Mouse (Mus musculus) urinary bladder, postnatal 25 days (tissue): ENCODE results near the gene Pdcd7.
"Not testable (repeated sequence)": the region's sequence is repeated elsewhere in the genome, so short reads cannot be mapped to it uniquely, and the experiment has no call there.

ENCODE experiments used
- DNase-seq: peaks from one replicate; pipeline ENCODE4 v3.0.0; 2022; ENCODE audit warnings: low spot score

The Pdcd7 gene

DNA sequence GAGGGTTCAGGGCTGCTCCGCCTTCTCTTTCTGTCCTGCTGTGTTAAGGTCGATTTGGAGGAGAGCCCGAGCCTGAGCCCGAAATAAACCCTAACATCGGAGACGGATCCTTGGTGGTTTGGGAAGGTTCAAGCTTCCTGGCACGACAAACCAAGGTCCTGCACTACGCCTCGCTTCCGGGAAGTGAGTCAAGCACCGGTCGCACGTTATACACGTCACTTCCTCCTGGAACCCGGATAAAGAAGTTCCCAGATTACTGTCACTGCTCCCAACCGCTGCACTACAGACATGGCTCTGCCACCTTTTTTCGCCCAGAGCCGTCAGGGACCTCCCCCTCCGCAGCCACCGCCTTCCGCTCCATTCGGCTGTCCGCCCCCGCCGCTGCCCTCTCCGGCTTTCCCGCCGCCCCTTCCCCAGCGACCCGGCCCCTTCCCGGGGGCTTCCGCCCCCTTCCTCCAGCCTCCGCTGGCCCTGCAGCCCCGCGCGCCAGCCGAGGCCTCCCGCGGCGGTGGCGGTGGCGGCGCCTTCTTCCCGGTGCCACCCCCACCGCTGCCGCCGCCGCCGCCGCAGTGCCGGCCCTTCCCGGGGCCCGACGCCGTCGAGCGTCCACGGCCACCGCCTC is at the start of gene Pdcd7:
Gene Pdcd7, plus strand, starts transcription at position 251 of the 622 bp plus-strand sequence.
- peak; percentile 92 for DNase-seq

DNA sequence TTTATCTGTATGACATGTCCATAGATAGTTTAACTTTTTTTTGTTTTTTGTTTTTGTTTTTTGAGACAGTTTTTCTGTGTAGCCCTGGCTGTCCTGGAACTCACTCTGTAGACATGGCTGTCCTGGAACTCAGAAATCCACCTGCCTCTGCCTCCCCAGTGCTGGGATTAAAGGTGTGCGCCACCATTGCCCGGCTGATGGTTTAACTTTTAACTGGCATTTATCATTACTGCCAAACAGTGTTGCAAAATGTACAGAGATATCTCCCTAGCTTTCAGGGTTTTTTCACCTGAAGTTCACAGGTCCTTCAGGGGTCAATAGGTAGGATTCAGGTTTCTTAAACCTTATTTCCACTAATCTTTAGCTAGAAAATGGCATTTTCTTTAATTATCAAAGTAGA is 48.8 kb upstream of the Pdcd7 start:
- no peak for DNase-seq

DNA sequence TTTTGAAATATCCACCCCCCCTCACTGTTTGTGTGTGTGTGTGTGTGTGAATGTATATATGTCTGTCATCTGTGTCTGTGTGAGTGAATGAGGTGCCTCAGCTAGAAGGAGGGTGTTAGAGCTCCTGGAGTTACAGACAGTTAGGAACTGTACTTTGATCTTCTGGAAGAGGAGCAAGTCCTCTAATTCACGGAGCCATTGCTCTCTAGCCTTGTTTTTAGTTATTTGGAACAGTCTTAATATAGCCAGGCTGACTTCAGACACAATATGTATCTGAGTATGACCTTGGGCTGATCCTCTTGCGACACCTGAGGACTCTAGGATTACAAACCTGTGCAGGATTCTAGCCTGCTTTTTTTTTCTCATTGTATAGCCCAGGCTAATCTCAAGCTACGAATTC is 47.1 kb upstream of the Pdcd7 start:
- DNase-seq = no peak

DNA sequence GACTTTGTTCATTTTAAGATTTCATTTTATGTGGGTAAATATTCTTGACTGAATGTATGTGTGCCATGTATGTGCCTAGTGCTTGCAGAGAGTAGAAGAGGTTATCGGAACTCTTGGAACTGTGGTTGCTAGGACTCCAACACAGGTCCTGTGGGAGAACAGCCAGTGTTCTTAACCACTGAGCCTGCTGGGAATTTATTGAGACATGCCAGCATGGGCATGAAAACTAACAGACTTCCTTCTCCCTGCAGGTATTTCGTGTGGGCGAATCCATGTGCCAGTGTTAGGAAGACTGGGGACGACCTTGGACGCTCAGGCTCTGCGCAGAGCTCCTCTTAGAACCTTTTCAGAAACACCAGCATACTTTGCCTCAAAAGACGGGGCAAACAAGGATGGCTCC is 46.3 kb upstream of the Pdcd7 start:
- DNase-seq = no peak

DNA sequence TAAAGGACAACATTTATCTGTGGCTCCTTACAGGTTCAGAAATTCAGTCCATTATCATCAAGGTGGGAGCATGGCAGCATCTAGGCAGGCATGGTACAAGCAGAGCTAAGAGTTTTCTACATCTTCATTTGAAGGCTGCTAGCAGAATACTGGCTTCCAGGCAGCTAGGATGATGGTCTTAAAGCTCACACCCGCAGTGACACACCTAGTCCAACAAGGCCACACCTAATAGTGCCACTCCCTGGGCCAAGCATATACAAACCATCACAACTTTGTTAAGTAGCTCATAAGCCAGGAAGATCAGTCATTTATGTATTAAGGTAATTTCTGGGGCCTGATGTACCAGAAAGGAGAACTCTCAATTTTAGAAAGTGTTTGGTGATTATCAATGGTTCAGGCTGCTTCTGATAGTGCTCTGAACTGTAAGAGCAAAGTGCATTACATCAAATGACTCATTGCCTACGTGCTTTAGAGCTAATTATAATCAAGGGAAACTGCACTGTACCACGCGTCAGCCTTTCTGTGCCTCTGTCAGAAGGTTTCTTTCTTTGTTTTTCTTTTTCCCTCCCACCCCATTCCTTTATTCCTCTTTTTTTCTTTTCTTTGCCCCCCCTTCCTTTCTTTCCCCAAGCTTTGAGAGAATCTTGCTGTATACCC is 43.4 kb upstream of the Pdcd7 start:
- DNase-seq = no peak

DNA sequence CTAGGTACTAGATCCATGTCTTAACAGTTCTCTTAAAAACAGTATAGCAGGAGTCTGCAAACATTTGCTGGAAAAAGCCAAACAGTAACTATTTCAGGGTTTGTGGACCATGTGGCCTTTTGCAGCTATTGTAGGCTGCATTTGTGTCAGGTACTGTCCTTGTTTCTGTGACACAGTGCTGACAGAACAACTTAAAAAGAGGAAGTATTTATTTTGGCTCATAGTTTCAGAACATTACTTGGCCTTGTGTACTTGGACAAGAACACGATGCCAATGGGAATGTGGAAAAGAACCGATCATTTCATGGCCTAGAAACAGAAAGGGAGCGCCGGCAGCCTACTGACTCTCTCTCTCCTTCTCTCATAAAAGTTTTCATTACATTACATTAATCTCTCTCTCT is 42.3 kb upstream of the Pdcd7 start:
- no peak for DNase-seq

DNA sequence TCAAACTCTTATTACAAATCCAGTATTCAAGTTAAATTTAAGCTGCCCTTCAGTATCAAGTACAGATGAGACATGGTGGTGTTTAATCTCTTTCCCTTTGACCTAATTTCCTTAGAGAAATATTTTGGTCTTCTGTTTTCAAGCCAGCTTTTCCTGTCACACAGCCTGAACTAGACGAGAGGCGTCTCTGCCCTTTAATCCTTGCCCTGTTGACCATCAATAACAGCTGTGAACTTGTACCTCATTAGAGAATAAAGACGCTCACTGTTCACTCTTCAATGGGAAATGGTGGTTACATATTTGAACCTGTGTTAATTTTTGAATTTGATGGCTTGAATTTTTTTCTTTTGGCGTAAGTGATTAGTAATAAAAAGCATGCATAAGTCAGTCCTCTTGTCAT is 41.6 kb upstream of the Pdcd7 start:
- DNase-seq = no peak

DNA sequence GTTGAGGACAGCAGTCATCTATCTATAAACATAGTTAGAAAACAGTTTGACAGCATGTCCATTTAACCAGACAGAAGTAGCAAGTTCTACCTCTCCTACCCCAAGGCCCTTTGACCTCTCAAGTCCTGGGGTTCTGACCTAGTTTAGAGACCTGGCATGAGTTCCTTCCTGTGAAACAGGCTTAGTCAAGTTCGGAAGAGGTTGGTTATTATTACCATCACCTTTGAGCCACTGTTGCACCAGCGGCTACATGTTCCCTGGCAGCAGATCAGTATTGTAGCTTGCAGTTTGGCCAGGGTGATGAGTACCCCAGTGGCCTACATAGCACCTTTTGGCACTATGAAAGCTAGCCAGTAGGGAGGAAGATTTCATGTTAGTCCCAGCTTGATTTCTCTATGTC is 39.2 kb upstream of the Pdcd7 start:
- no peak for DNase-seq

DNA sequence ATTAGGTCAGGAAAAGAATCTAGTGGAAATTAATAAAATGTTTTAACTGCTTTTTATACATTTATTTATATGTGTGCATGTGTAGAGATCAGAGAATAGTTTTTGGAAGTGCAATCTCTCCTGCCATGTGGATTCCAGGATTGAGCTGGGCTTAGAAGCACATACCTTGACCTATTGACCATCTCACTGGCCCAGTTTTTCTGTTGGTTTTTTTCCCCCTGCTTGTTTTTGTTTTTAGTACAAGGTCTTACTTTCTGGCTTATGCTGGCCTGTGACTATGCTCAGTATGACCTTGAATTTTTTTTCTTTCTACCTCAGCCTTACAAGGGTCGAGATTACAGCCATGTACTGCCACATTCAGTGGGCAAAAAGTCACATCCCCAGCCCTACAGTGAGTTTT is 37.9 kb upstream of the Pdcd7 start:
- DNase-seq = no peak

DNA sequence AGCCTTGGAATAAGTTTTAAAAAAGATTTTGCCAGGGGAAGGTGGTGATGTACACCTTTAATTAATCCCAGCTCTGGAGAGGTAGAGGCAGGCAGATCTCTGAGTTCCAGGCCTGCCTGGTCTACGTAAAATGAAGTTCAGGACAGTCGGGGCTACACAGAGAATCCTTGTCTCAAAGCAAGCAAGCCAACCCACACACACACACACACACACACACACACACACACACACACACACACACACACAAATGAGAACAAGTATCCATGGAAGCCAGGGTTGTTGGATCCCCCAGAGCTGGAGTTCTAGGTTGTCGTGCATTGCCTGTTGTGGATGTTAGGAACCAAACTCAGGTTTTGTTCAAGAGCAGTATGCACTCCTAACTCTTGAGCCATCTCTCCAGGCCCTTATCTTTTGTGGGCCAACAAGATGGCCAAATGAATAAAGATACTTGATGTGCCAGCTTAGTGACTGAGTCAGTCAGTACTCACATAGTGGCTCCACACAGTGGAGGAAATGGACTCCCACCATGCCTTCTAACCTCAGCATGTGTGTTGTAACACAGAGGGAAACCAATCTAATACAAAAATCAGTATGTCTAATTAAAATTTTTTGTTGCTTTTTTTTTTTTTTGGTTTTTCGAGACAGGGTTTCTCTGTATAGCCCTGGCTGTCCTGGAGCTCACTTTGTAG is 33.1 kb upstream of the Pdcd7 start:
- no peak for DNase-seq

DNA sequence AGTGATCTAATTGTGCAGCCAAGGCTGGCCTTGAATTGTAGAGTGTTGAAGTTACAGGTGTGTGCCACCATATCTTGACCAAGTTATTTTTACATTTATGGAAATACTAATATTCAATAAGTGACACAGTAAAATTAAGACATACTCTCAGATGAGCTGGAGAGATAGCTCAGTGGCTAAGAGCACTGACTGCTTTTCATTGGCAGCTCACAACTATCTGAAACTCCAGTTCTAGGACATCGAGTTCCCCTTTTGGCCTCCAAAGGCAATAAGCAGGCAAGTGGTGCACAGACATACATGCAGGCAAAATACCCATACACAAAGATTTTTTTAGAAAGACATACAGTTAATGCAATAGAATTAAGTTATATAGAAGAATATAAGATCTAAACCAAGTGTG is 32.1 kb upstream of the Pdcd7 start:
- no peak for DNase-seq

DNA sequence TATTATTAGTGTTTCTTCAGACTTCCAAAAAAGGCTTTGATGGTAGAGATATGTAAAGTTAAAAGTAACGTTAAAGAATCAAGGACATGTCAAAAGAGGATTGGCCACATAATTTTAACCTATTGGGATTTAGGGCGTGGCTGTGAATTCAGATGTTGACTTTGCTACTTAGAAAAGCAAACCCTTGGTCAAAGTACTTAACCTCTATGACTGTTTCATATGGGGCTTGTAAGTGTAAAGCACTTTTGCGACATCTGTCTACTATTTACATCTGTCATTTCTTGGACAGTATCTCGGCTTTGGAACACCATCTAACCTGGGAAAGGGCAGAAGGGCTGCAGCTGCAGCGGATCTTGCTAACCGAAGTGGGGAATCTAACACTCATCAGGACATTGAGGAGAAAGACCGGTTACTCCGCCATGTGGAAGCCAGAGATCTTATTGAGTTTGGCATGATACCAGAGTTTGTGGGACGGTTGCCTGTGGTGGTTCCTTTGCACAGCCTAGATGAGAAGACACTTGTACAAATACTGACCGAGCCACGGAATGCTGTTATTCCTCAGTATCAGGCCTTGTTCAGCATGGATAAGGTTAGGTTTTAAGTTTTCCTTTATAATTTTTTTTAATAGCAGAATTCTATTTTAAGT is 23.5 kb upstream of the Pdcd7 start:
- no peak for DNase-seq

DNA sequence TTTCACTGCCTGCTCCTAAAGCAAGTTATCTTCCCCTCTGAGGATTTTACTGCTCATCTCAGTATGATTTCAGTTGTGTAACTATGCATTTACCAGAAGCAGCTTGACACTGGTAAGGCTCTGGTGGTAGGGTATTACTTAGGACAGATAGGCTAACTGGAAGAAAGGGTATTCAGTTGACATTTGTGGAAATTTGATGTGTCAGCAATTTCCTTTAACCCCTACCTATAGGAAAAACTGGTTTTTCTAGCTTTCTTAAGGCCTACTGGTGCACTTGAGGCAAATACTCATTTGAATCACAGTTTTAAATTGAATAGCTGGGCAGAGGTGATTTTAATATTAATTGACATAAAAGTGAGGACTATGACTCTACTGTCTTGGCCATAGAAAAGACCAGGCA is 19.9 kb upstream of the Pdcd7 start:
- DNase-seq = no peak

DNA sequence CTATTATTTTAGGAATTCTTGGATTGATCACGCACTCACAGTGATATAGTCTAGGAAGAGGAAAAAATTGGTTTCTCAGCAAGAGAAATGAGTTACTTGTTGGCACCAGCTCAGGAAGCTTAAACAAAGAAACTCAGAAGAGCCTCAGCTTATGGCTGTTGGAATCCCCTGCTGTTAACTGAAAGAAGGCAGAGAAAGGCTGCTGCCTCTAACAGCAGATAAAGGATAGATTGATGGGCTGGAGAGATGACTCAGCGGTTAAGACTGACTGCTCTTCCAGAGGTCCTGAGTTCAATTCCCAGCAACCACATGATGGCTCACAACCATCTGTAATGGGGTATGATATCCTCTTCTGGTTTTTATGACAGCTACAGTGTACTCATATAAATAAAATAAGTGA is 18.5 kb upstream of the Pdcd7 start:
- DNase-seq = no peak

DNA sequence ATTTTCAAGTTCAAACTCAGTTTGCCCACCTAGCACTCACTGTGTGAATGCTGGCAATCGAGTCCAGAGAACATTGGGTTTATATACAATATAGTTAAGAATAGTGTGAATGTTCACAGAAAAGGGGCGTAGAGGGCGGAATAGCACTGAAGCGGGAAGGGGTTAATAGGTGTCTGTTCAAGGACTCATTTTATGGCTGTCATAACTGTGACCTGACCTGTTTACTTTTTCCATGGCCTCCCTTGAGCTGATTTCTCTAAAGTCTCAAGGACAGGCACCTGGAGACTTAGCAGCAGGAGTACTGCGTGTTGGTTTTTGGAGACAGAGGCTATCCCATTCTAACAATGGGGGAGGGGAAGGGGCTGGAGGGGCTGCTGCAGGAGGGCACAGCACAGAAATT is 11.9 kb upstream of the Pdcd7 start:
- no peak for DNase-seq

DNA sequence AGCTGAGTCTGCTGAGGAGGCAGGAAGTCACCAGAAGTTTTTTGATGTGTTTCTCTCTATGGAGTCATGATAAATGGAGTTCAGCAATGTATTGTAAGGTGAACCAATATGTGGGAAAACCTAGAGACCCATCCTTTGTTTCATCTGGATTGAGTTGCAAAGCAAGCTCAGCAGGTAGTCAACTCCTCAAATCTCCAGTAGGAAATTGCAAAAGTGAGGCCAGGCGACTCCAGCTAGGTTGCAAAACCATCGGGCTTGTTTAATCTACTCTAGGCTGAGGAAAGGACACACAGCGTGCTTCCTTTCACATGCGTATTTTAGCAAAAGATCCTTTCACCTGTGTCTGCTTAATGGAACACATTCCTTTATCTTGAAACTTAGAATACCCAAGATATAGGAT is 6.8 kb upstream of the Pdcd7 start:
- no peak for DNase-seq

DNA sequence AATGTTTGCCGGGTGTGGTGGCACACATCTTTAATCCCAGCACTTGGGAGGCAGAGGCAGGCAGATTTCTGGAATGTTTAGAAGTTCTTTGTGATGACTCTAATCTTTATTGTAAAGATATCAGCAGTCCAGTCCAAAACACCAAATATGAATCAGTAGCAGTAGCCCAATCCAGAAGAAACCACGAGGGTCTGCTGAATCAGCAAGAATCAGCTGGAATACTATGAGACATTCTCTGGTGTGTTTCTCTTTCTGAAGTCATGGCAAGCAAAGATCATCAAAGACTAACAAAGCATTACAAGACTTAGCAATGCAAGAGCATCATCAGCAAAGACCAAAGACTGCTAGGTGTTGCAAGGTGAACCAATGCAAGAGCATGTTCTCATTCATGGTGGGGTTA is 5.5 kb upstream of the Pdcd7 start:
- no peak for DNase-seq

DNA sequence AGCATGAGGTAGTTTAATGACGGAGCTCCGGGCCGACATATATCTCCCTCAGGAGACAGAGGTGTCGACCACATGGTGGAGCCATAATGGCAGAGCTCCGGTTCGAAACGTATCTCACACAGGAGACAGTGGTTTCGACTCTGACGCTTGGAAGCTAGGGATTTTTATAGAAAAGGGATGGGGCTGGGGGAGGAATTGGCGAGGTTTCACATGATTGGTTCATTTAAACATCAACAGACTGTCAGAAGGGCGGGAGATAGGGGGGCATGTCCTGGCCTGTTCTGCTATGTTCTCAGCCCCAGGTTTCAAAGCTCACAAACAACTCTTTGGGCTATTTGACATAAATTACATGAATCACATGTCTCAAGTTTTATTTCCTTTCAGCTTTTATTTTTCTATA is 465 bp upstream of the Pdcd7 start:
- not testable (repeated sequence) for DNase-seq

DNA sequence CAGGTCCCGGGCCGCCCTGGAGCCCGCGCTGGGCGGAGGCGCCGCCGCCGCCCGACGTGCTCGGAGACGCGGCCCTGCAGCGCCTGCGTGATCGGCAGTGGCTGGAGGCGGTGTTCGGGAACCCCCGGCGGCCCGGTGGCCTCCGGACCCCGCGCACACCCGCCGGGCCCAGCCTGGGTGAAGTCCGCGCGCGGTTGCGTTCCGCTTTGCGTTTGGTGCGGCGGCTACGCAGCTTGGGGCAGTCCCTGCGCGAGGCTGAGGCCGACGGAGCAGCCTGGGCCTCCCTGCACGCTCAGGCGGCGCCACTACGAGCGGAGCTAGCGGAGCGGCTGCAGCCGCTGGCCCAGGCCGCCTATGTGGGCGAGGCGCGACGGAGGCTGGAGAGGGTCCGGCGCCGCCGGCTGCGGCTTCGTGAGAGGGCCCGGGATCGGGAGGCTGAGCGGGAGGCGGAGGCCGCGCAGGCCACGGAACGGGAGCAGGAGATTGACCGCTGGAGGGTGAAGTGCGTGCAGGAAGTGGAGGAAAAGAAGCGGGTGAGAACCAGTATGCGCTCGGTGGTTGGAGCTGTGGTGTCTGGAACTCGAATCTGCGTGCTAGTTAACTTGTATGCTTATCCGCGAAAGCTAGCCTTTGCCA is 690 bp downstream of the Pdcd7 start:
- peak; percentile 33 for DNase-seq

DNA sequence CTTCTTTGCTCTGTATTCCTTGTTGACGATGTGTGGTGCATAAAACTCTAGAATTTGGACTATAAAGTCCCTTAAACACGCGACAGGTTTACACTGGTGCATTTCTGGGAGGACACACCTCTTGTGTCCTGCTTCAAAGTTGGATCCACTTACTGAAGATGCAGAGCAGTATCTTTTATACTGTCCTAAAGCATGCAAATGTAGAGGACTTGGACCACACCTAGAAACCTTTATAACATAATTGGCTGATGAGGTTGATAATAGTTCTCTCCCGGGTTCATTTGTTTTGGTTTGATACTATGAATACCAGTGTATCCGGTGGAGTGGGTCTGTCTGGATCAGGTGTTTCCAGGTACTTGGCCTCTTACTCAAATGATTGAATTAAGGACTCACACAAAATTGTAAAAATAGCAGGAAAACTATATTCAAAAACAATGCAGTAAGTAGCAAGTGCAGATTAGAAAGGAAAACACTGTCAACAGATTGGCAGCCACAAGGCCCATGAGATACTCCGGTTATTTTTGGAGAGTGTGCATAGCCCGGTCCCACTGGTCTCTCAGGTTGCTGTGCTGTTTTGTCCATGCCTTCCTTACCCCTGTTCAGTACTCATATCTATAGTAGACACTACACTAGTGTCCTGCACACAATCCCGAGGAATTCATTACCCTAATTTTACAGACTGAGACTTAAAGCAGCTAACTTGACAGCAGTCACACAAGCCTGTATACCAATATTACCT is 1.4 kb downstream of the Pdcd7 start:
- DNase-seq = no peak

DNA sequence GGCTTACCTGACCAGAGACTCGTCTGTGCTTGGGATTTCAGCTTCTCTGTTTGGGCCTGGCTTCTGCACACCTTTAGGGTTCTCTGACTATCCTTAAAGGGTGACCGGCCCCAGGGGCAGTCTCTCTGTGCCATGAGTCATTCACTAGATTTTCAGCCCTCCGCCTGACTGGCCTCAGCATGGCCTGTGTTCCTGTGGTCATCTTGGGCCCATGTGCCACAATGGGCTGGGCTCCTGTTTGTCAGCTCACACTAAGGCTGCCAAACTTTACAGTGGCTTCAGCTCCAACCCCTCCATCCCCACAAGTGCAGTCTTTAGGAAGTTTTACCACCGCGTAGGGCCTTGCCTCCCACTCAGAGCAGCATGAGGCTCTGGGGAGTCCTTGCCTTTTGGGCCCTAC is 7.3 kb downstream of the Pdcd7 start:
- no peak for DNase-seq

DNA sequence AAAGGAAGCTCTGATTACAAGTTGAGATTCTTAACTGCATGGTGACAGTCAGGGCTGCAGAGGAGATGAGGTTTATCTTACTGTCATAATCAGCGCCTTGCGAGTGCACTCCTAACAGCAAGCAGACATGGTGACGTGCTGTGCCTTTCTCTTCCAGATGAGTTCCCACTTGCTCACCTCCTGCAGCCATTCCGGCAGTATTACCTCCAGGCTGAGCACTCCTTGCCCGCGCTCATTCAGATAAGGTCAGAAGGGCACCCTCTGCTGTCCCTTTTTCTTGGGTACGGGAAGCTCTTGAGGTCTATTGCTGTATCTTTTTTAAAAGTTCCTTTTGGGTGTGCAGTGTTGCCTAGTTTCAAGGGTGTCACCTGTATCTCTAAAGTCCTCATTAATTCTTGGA is 10.7 kb downstream of the Pdcd7 start:
- DNase-seq = no peak
